Mouse (Mus musculus) gastrocnemius, postnatal 10 days (tissue): ENCODE results near the gene Dmxl2. TPM values are rescaled to one million over a fixed set of nuclear protein-coding genes. Genes with fewer than 3 reads are reported as not detected.

Experiments used
- total RNA-seq, 2 experiments: library from RNA; stranded (reverse); gene quantifications; 2 replicates each; pipeline ENCODE4 v1.2.3; 2021

The Dmxl2 gene
- total RNA-seq, 2 experiments from 2014 or later, result 5.5 to 7.0 TPM

Other genes starting within 250 kb of the Dmxl2 start
- gene Cyp19a1, start 233.5 kb downstream of the Dmxl2 start, total RNA-seq, result not detected
- gene Gldn, start 215.1 kb downstream of the Dmxl2 start, total RNA-seq, result 1 to 10 TPM; 3.3 to 4.2 TPM
- gene Sh2d7, start 37.4 kb upstream of the Dmxl2 start, total RNA-seq, result not detected
- gene Cib2, start 58.6 kb upstream of the Dmxl2 start, total RNA-seq, result 10 to 100 TPM; 23.6 to 23.9 TPM
- gene Idh3a, start 84.7 kb upstream of the Dmxl2 start, total RNA-seq, result 100 to 1,000 TPM; 320 to 400 TPM
- gene Acsbg1, start 160.2 kb upstream of the Dmxl2 start, total RNA-seq, result under 1 TPM; 0.93 to 0.96 TPM
- 10 to 100 TPM; 42.3 to 48.3 TPM for gene Dnaja4, start 197.2 kb upstream of the Dmxl2 start, total RNA-seq
- 10 to 100 TPM; 27.6 to 32.0 TPM for gene Wdr61, start 232.9 kb upstream of the Dmxl2 start, total RNA-seq